Mouse (Mus musculus): Measurements from ENCODE around the gene Cldn16. TPM values are rescaled to one million over a fixed set of nuclear protein-coding genes. Genes with fewer than 3 reads are reported as not detected.

The Cldn16 gene
- polyA plus RNA-seq (2017; shearing (Covaris generic)), result not detected

DNA sequence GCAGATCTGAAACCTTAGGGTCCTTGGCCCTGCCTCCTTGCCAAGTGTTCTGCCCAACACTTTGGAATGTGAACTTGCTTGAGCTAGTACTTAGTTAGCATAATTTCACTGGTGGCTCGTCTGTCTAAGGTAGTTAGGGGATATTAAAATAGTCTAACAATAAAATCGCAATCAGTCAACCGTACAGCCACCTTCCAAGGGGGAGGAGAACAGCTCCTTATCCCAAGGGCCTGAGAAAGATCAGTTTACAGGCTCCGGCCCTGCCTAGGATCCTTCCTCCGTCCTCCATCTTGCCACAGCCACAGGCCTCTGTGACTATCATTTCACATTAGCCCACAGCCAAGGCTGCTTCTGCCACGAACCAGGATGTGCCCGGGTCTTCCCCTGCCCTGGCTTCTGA, at the start of gene Cldn16:
Gene Cldn16, plus strand, starts transcription at position 301 of the 400 bp plus-strand sequence.

GRCm38 (mm10) chr16:26526669-26527068, 63.7 kb downstream of the Cldn16 start, which contains the start of gene Tmem207:
Tmem207 (minus strand) TSS chr16:26526769.

Other genes with a start within 250 kb of the Cldn16 start
- not detected for gene Cldn1, start 91.3 kb upstream of the Cldn16 start, polyA plus RNA-seq (2017; shearing (Covaris generic))
- gene Tmem207, start 63.6 kb downstream of the Cldn16 start, polyA plus RNA-seq (2017; shearing (Covaris generic)), result not detected
- gene Il1rap, start 118.6 kb downstream of the Cldn16 start, polyA plus RNA-seq (2017; shearing (Covaris generic)), result 12.9 TPM